Mouse (Mus musculus): ENCODE data around the gene Cdh23. TPM values are rescaled to one million over a fixed set of nuclear protein-coding genes. Genes with fewer than 3 reads are reported as not detected.

Cdh23 gene
- polyA plus RNA-seq, 1 experiment, result not detected

- Histone ChIP-seq H3K4me3 (ENCODE audit: insufficient read depth, low read depth, low read length) (no peak overlapping the region), H3K27ac (ENCODE audit: insufficient read depth, low read depth, low read length) (no peak overlapping the region), H3K4me1 (ENCODE audit: control insufficient read depth, insufficient read depth, low read length) (no peaks in the 10 kb centered on the region)
- TF ChIP-seq CTCF (IDR thresholded peaks at IDR 0.05; ENCODE audit: insufficient read depth, low read depth, low read length), result no peak
- TF ChIP-seq POLR2A (IDR thresholded peaks at IDR 0.05; ENCODE audit: insufficient read depth, low read depth, low read length), result no peak
- 93% methylated on average over 4 of the region's 4 CpGs for WGBS
Measured at GRCm38 (mm10) chr10:60335021-60335420, 361.3 kb downstream of the Cdh23 start.

- 94% methylated on average over 7 of the region's 7 CpGs for WGBS
- Histone ChIP-seq H3K4me1 (ENCODE audit: control insufficient read depth, insufficient read depth, low read length) (no peaks in the 10 kb centered on the region), H3K27ac (ENCODE audit: insufficient read depth, low read depth, low read length) (no peak overlapping the region), H3K4me3 (ENCODE audit: insufficient read depth, low read depth, low read length) (no peak overlapping the region)
- no peak for TF ChIP-seq POLR2A (IDR thresholded peaks at IDR 0.05; ENCODE audit: insufficient read depth, low read depth, low read length)
- no peak for TF ChIP-seq CTCF (IDR thresholded peaks at IDR 0.05; ENCODE audit: insufficient read depth, low read depth, low read length)
Measured at GRCm38 (mm10) chr10:60334583-60334982, 361.7 kb downstream of the Cdh23 start.

DNA sequence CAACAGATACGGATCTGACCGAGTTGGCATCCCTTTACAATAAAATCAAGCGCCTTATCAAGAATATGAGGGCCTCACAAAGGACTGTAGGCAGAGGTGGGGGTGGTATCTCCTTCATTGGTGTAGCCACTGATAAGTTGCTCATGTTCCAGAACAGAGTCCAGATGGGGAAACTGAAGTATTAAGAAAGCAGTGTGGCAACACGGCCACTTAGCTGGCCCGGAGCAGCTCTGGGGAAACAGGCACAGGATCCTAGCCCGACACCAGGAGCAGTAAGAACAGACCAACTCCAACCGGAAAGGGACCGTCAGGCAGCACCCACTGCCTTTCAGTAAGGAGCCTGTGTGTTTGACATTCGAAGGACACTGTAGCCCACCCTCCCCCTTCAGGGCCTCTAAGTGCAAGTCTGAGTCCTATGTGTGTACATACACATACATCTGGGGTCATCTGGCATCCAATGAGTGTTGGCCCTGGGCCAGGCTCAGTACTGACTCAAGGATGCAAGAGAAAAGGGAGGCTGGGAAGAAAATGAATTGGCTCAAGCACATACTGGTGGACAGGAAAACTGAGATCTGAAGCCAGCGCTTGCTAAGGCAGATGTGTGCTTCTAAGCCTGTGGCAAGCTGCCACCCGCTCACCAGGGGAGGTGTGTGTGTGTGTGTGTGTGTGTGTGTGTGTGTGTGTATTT lies 367.2 kb downstream of the Cdh23 start:
- TF ChIP-seq POLR2A (IDR thresholded peaks at IDR 0.05; ENCODE audit: insufficient read depth, low read depth, low read length) (no peak), CTCF (IDR thresholded peaks at IDR 0.05; ENCODE audit: insufficient read depth, low read depth, low read length) (no peak)
- 75% methylated on average over 11 of the region's 11 CpGs for WGBS
- Histone ChIP-seq H3K27ac (ENCODE audit: insufficient read depth, low read depth, low read length) (no peak overlapping the region), H3K4me3 (ENCODE audit: insufficient read depth, low read depth, low read length) (no peak overlapping the region), H3K4me1 (ENCODE audit: control insufficient read depth, insufficient read depth, low read length) (no peaks in the 10 kb centered on the region)

GRCm38 (mm10) chr10:60316166-60316565 lies 380.1 kb downstream of the Cdh23 start:
- WGBS, result 94% methylated on average over 4 of the region's 4 CpGs
- TF ChIP-seq POLR2A (IDR thresholded peaks at IDR 0.05; ENCODE audit: insufficient read depth, low read depth, low read length) (no peak), CTCF (IDR thresholded peaks at IDR 0.05; ENCODE audit: insufficient read depth, low read depth, low read length) (no peak)
- H3K4me3 ChIP-seq (ENCODE audit: insufficient read depth, low read depth, low read length), result no peak overlapping the region
- H3K4me1 ChIP-seq (ENCODE audit: control insufficient read depth, insufficient read depth, low read length), result no peaks in the 10 kb centered on the region
- H3K27ac ChIP-seq (ENCODE audit: insufficient read depth, low read depth, low read length), result no peak overlapping the region

DNA sequence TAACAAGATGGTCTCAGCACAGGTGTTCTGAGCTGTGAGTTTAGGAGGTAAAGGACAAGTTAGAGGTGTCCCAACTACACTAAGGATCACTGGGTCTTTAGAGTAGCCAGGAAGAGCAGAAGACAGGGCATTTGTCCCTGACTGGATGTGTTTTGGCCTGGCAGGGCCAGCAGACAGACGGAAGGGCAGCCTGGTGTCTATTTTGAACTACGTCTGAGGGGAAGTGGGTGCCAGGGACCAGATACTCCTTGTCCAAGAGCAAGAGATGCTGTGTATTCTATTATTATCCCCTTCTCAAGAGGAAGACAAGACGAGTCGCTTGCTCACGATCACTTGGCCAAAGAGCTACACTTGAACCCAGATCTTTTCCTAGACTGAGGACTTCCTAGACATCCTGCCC lies 382.7 kb downstream of the Cdh23 start:
- Histone ChIP-seq H3K27ac (ENCODE audit: insufficient read depth, low read depth, low read length) (no peak overlapping the region), H3K4me3 (ENCODE audit: insufficient read depth, low read depth, low read length) (no peak overlapping the region), H3K4me1 (ENCODE audit: control insufficient read depth, insufficient read depth, low read length) (no peaks in the 10 kb centered on the region)
- WGBS, result 96% methylated on average over 5 of the region's 5 CpGs
- TF ChIP-seq CTCF (IDR thresholded peaks at IDR 0.05; ENCODE audit: insufficient read depth, low read depth, low read length) (no peak), POLR2A (IDR thresholded peaks at IDR 0.05; ENCODE audit: insufficient read depth, low read depth, low read length) (no peak)

DNA sequence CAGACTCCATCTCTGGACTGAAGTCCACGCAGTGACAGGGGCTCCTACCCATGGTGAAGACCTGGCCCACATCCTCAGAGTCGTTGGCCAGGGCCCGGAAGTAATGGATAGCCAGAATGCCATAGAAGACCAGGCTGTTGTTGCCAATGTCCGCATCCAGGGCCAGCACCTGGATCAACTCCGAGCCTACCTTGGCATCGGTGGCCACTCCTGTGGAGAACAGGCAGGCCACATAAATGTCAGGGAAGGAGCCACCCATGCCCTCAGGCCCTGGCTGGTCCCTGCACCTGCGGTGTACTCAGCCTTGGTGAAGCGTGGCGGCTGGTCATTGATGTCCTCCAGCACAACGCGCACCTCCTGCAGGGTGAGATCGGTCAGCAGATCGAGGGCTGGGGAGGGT lies 385.7 kb downstream of the Cdh23 start:
- TF ChIP-seq POLR2A (IDR thresholded peaks at IDR 0.05; ENCODE audit: insufficient read depth, low read depth, low read length) (no peak), CTCF (IDR thresholded peaks at IDR 0.05; ENCODE audit: insufficient read depth, low read depth, low read length) (no peak)
- Histone ChIP-seq H3K4me3 (ENCODE audit: insufficient read depth, low read depth, low read length) (no peak overlapping the region), H3K27ac (ENCODE audit: insufficient read depth, low read depth, low read length) (no peak overlapping the region), H3K4me1 (ENCODE audit: control insufficient read depth, insufficient read depth, low read length) (no peaks in the 10 kb centered on the region)
- WGBS, result 91% methylated on average over 13 of the region's 13 CpGs

GRCm38 (mm10) chr10:60304854-60305628 lies 391.2 kb downstream of the Cdh23 start:
- WGBS, result 58% methylated on average over 15 of the region's 15 CpGs
- no peak overlapping the region for H3K27ac ChIP-seq (ENCODE audit: insufficient read depth, low read depth, low read length)
- no peak for TF ChIP-seq POLR2A (IDR thresholded peaks at IDR 0.05; ENCODE audit: insufficient read depth, low read depth, low read length)
- peak; percentile 9 for TF ChIP-seq CTCF (IDR thresholded peaks at IDR 0.05; ENCODE audit: insufficient read depth, low read depth, low read length)
- H3K4me3 ChIP-seq (ENCODE audit: insufficient read depth, low read depth, low read length), result no peak overlapping the region
- peaks cover 9% of the 10 kb centered on the region; the same call in 1 of the 2 replicates for H3K4me1 ChIP-seq (ENCODE audit: control insufficient read depth, insufficient read depth, low read length)

DNA sequence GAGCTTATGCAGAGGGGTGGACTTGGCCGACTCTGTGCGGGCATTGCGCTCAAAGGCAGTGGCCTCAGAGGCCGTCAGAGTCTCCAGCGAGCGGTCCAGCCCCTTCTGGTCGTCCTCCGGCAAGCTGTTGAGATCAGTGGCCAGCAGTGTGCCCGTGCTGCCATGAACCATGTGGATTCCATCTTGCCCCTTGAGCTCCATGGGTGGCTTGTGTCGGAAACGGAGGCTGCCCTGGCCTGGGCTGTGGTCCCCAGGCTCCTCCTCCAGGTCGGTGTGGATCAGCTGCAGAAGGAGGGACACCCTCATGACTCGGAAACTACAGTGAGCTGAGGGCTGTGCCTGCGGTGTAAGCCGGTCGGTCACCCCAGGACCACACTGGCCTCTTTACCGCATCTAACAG lies 392.9 kb downstream of the Cdh23 start:
- Histone ChIP-seq H3K4me3 (ENCODE audit: insufficient read depth, low read depth, low read length) (no peak overlapping the region), H3K27ac (ENCODE audit: insufficient read depth, low read depth, low read length) (no peak overlapping the region), H3K4me1 (ENCODE audit: control insufficient read depth, insufficient read depth, low read length) (peaks cover 21% of the 10 kb centered on the region)
- 82% methylated on average over 17 of the region's 17 CpGs for WGBS
- TF ChIP-seq POLR2A (IDR thresholded peaks at IDR 0.05; ENCODE audit: insufficient read depth, low read depth, low read length) (no peak), CTCF (IDR thresholded peaks at IDR 0.05; ENCODE audit: insufficient read depth, low read depth, low read length) (no peak)

DNA sequence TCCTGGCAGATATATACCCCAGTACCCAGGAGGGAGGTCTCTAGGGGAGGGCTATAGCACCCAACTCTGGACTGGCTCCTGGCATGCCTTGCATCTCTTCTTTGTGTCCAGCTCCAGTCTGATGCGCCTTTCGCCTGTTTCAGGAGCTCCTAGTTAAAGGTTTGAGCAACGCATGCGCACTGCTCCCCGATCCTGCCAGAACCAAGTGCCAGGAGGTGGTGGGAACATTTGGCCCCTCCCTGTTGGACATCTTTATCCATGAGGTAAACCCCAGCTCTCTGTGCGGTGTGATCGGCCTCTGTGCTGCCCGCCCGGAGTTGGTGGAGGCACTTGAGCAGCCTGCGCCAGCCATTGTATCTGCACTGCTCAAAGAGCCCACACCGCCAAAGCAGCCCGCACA lies 396.7 kb downstream of the Cdh23 start:
- H3K4me3 ChIP-seq (ENCODE audit: insufficient read depth, low read depth, low read length), result no peak overlapping the region
- H3K4me1 ChIP-seq (ENCODE audit: control insufficient read depth, insufficient read depth, low read length), result peaks cover 48% of the 10 kb centered on the region
- H3K27ac ChIP-seq (ENCODE audit: insufficient read depth, low read depth, low read length), result no peak overlapping the region
- 85% methylated on average over 12 of the region's 12 CpGs for WGBS
- no peak for TF ChIP-seq CTCF (IDR thresholded peaks at IDR 0.05; ENCODE audit: insufficient read depth, low read depth, low read length)
- no peak for TF ChIP-seq POLR2A (IDR thresholded peaks at IDR 0.05; ENCODE audit: insufficient read depth, low read depth, low read length)
